Mouse (Mus musculus): ENCODE measurements around the gene Fxyd7. TPM values are rescaled to one million over a fixed set of nuclear protein-coding genes. Genes with fewer than 3 reads are reported as not detected.

Fxyd7 gene
- total and polyA plus RNA-seq, 2 experiments from 2014 or later: 282 to 477 TPM

- Histone ChIP-seq H3K9ac (replicated peaks; ENCODE audit: low read length) (no peak overlapping the region), H3K27ac (no peak overlapping the region), H3K4me2 (ENCODE audit: low read depth, low read length) (no peak overlapping the region), H3K4me3 (ENCODE audit: low read length) (no peak overlapping the region), H3K36me3 (ENCODE audit: insufficient read depth, low read length) (no peaks in the 10 kb centered on the region), H3K27me3 (ENCODE audit: insufficient read depth, low read length) (no peaks in the 10 kb centered on the region), H3K9me3 (ENCODE audit: low read length) (no peaks in the 10 kb centered on the region), H3K4me1 (ENCODE audit: insufficient read depth, low read length) (no peaks in the 10 kb centered on the region)
- WGBS: 47% methylated on average over 10 of the region's 10 CpGs
- DNase-seq (ENCODE audit: low spot score) (peak; percentile 41), ATAC-seq (0 out of 2 replicates have a peak, but pooled peaks have one; percentile 32)
- no peak for TF ChIP-seq CTCF (IDR thresholded peaks at IDR 0.05; ENCODE audit: low read depth)
These were observed 34.0 kb downstream of the Fxyd7 start for GRCm38 (mm10) chr7:31017104-31017901.

GRCm38 (mm10) chr7:31012971-31013370, 38.3 kb downstream of the Fxyd7 start:
- Histone ChIP-seq H3K4me3 (ENCODE audit: low read length) (no peak overlapping the region), H3K9ac (replicated peaks; ENCODE audit: low read length) (no peak overlapping the region), H3K27me3 (ENCODE audit: insufficient read depth, low read length) (no peaks in the 10 kb centered on the region), H3K36me3 (ENCODE audit: insufficient read depth, low read length) (no peaks in the 10 kb centered on the region), H3K27ac (no peak overlapping the region), H3K9me3 (ENCODE audit: low read length) (no peaks in the 10 kb centered on the region), H3K4me1 (ENCODE audit: insufficient read depth, low read length) (no peaks in the 10 kb centered on the region), H3K4me2 (ENCODE audit: low read depth, low read length) (no peak overlapping the region)
- DNase-seq (ENCODE audit: low spot score) (peak; percentile 44), ATAC-seq (no peak)
- WGBS: 46% methylated on average over 5 of the region's 5 CpGs
- no peak for TF ChIP-seq CTCF (IDR thresholded peaks at IDR 0.05; ENCODE audit: low read depth)

- H3K4me2 ChIP-seq (ENCODE audit: low read depth, low read length): no peak overlapping the region
- H3K27me3 ChIP-seq (ENCODE audit: insufficient read depth, low read length): no peaks in the 10 kb centered on the region
- no peak overlapping the region for H3K27ac ChIP-seq
- no peak overlapping the region for H3K9ac ChIP-seq (replicated peaks; ENCODE audit: low read length)
- peak; percentile 27; the same call in 1 of the 2 replicates for ATAC-seq
- H3K4me1 ChIP-seq (ENCODE audit: insufficient read depth, low read length): no peaks in the 10 kb centered on the region
- H3K9me3 ChIP-seq (ENCODE audit: low read length): no peaks in the 10 kb centered on the region
- 74% methylated on average over 3 of the region's 3 CpGs for WGBS
- DNase-seq (ENCODE audit: low spot score): no peak
- H3K36me3 ChIP-seq (ENCODE audit: insufficient read depth, low read length): no peaks in the 10 kb centered on the region
- no peak for TF ChIP-seq CTCF (IDR thresholded peaks at IDR 0.05; ENCODE audit: low read depth)
- no peak overlapping the region for H3K4me3 ChIP-seq (ENCODE audit: low read length)
These were observed 42.4 kb downstream of the Fxyd7 start for GRCm38 (mm10) chr7:31008889-31009288.

- no peaks in the 10 kb centered on the region for H3K27me3 ChIP-seq (ENCODE audit: insufficient read depth, low read length)
- no peak overlapping the region for H3K4me3 ChIP-seq (ENCODE audit: low read length)
- DNase-seq (ENCODE audit: low spot score) (no peak), ATAC-seq (no peak)
- no peaks in the 10 kb centered on the region for H3K36me3 ChIP-seq (ENCODE audit: insufficient read depth, low read length)
- no peaks in the 10 kb centered on the region for H3K9me3 ChIP-seq (ENCODE audit: low read length)
- no peak overlapping the region for H3K9ac ChIP-seq (replicated peaks; ENCODE audit: low read length)
- no peaks in the 10 kb centered on the region for H3K4me1 ChIP-seq (ENCODE audit: insufficient read depth, low read length)
- H3K27ac ChIP-seq: no peak overlapping the region
- TF ChIP-seq CTCF (IDR thresholded peaks at IDR 0.05; ENCODE audit: low read depth): no peak
- 60% methylated on average over 1 of the region's 1 CpGs for WGBS
- H3K4me2 ChIP-seq (ENCODE audit: low read depth, low read length): no peak overlapping the region
These were observed 43.1 kb downstream of the Fxyd7 start for GRCm38 (mm10) chr7:31008175-31008574.

GRCm38 (mm10) chr7:31007775-31008174, 43.5 kb downstream of the Fxyd7 start:
- H3K27ac ChIP-seq: no peak overlapping the region
- H3K9me3 ChIP-seq (ENCODE audit: low read length): no peaks in the 10 kb centered on the region
- DNase-seq (ENCODE audit: low spot score): no peak
- ATAC-seq: no peak
- TF ChIP-seq CTCF (IDR thresholded peaks at IDR 0.05; ENCODE audit: low read depth): no peak
- WGBS: 100% methylated on average over 1 of the region's 1 CpGs
- no peaks in the 10 kb centered on the region for H3K27me3 ChIP-seq (ENCODE audit: insufficient read depth, low read length)
- no peaks in the 10 kb centered on the region for H3K36me3 ChIP-seq (ENCODE audit: insufficient read depth, low read length)
- no peak overlapping the region for H3K4me2 ChIP-seq (ENCODE audit: low read depth, low read length)
- no peak overlapping the region for H3K9ac ChIP-seq (replicated peaks; ENCODE audit: low read length)
- no peaks in the 10 kb centered on the region for H3K4me1 ChIP-seq (ENCODE audit: insufficient read depth, low read length)
- H3K4me3 ChIP-seq (ENCODE audit: low read length): no peak overlapping the region

GRCm38 (mm10) chr7:31002650-31003049, 48.6 kb downstream of the Fxyd7 start:
- no peak for TF ChIP-seq CTCF (IDR thresholded peaks at IDR 0.05; ENCODE audit: low read depth)
- Histone ChIP-seq H3K27me3 (ENCODE audit: insufficient read depth, low read length) (no peaks in the 10 kb centered on the region), H3K36me3 (ENCODE audit: insufficient read depth, low read length) (no peaks in the 10 kb centered on the region), H3K4me2 (ENCODE audit: low read depth, low read length) (no peak overlapping the region), H3K27ac (no peak overlapping the region), H3K9me3 (ENCODE audit: low read length) (no peaks in the 10 kb centered on the region), H3K4me1 (ENCODE audit: insufficient read depth, low read length) (no peaks in the 10 kb centered on the region), H3K9ac (replicated peaks; ENCODE audit: low read length) (no peak overlapping the region), H3K4me3 (ENCODE audit: low read length) (no peak overlapping the region)
- no peak for DNase-seq (ENCODE audit: low spot score)
- WGBS: 88% methylated on average over 8 of the region's 8 CpGs
- ATAC-seq: no peak

- peak; percentile 75 for DNase-seq (ENCODE audit: low spot score)
- Histone ChIP-seq H3K9me3 (ENCODE audit: low read length) (no peaks in the 10 kb centered on the region), H3K4me3 (ENCODE audit: low read length) (no peak overlapping the region), H3K27me3 (ENCODE audit: insufficient read depth, low read length) (no peaks in the 10 kb centered on the region), H3K4me2 (ENCODE audit: low read depth, low read length) (no peak overlapping the region), H3K9ac (replicated peaks; ENCODE audit: low read length) (no peak overlapping the region), H3K27ac (no peak overlapping the region; the same call in 1 of the 2 replicates), H3K4me1 (ENCODE audit: insufficient read depth, low read length) (no peaks in the 10 kb centered on the region), H3K36me3 (ENCODE audit: insufficient read depth, low read length) (no peaks in the 10 kb centered on the region)
- peak; percentile 58; the same call in 1 of the 2 replicates for ATAC-seq
- WGBS: 26% methylated on average over 7 of the region's 7 CpGs
- TF ChIP-seq CTCF (IDR thresholded peaks at IDR 0.05; ENCODE audit: low read depth): no peak
These were observed 50.7 kb downstream of the Fxyd7 start for GRCm38 (mm10) chr7:31000505-31001020.

All from hindbrain, postnatal 0 days (tissue).